ENCODE assay signal across 15 mouse cellular contexts in genomic region chr4:118077293-118077752, GRCm38 (mm10). TPM values are rescaled to one million over a fixed set of nuclear protein-coding genes. Genes with fewer than 3 reads are reported as not detected.
DNase-seq lines count a peak whose midpoint lies in the region; ATAC-seq and TF ChIP-seq lines count a peak whose summit lies in the region.
"Had no signal": no experiment of that assay in that cellular context is flagged by ENCODE, and none has a peak within 500 bp of the region (broad histone marks: within the 10 kb centered on the region; RNA-seq: fewer than 3 reads in every experiment).

No protein-coding gene starts in this region.

- no peak for TF ChIP-seq CTCF in intestine, postnatal 0 days (IDR thresholded peaks at IDR 0.05; ENCODE audit: low read depth)

- 36% methylated on average over 12 of the region's 12 CpGs for WGBS in intestine, embryonic 14.5 days
- WGBS in intestine, postnatal 0 days, result 65% methylated on average over 12 of the region's 12 CpGs
- WGBS in limb, embryonic 13.5 days, result 7% methylated on average over 12 of the region's 12 CpGs
- WGBS in forebrain, embryonic 14.5 days, result 81% methylated on average over 12 of the region's 12 CpGs

- H3K4me2 ChIP-seq in intestine, embryonic 14.5 days (ENCODE audit: low read length), result no peak overlapping the region
- no peak overlapping the region for H3K4me2 ChIP-seq in intestine, postnatal 0 days (replicated peaks; ENCODE audit: low read depth)
- H3K4me2 ChIP-seq in limb, embryonic 13.5 days (replicated peaks), result peak overlapping the region; percentile 19
- no peak overlapping the region for H3K4me2 ChIP-seq in forebrain, embryonic 14.5 days (ENCODE audit: low read length)
- H3K4me2 ChIP-seq: hindbrain, embryonic 14.5 days had no signal

- DNase-seq in intestine, embryonic 14.5 days (ENCODE audit: low spot score), result peak; percentile 62
- DNase-seq in embryo, embryonic 11 days, result peak; percentile 62
- peak; percentile 60 for DNase-seq in kidney, adult 9 months
- no peak for DNase-seq in cerebellum, adult 8-10 months
- no peak for DNase-seq in spleen, postnatal 14 days (ENCODE audit: low spot score in 2 of 2)
- DNase-seq in forebrain, embryonic 14.5 days (ENCODE audit: low spot score), result no peak
- DNase-seq: adrenal gland, postnatal 36 days; cerebellum, adult 11 months; forebrain, postnatal 0 days; layer of hippocampus, postnatal 36 days; thymus, postnatal 4 days had no signal

- no peak overlapping the region for H3K4me3 ChIP-seq in intestine, embryonic 14.5 days (ENCODE audit: low read depth, low read length)
- no peak overlapping the region for H3K4me3 ChIP-seq in intestine, postnatal 0 days (ENCODE audit: low read depth, low read length)
- no peak overlapping the region for H3K4me3 ChIP-seq in limb, embryonic 13.5 days
- H3K4me3 ChIP-seq in forebrain, embryonic 14.5 days (ENCODE audit: low read depth, low read length), result no peak overlapping the region

- ATAC-seq in intestine, embryonic 14.5 days (replicated peaks; ENCODE audit: low FRiP score, low TSS enrichment, low read depth), result 0 out of 2 replicates have a peak, but pooled peaks have one; percentile 38
- no peak for ATAC-seq in intestine, postnatal 0 days
- peak; percentile 84 for ATAC-seq in limb, embryonic 13.5 days (ENCODE audit: low FRiP score, low read depth)
- no peak for ATAC-seq in forebrain, embryonic 14.5 days
- ATAC-seq: forebrain, postnatal 0 days had no signal

- H3K9me3 ChIP-seq in intestine, embryonic 14.5 days (ENCODE audit: control insufficient read depth, low read length), result 0 out of 2 replicates have a peak, but pooled peaks cover 5% of the 10 kb centered on the region
- H3K9me3 ChIP-seq in intestine, postnatal 0 days (ENCODE audit: control insufficient read depth), result no peaks in the 10 kb centered on the region
- H3K9me3 ChIP-seq in limb, embryonic 13.5 days, result peaks cover 4% of the 10 kb centered on the region; the same call in 1 of the 2 replicates
- no peaks in the 10 kb centered on the region for H3K9me3 ChIP-seq in forebrain, embryonic 14.5 days (replicated peaks; ENCODE audit: control insufficient read depth, low read length)

- no peaks in the 10 kb centered on the region for H3K36me3 ChIP-seq in intestine, embryonic 14.5 days (ENCODE audit: control insufficient read depth, insufficient read depth, low read length)
- 0 out of 2 replicates have a peak, but pooled peaks cover 4% of the 10 kb centered on the region for H3K36me3 ChIP-seq in intestine, postnatal 0 days (ENCODE audit: control insufficient read depth, insufficient read depth)
- no peaks in the 10 kb centered on the region; the same call in 1 of the 2 replicates for H3K36me3 ChIP-seq in limb, embryonic 13.5 days
- H3K36me3 ChIP-seq in forebrain, embryonic 14.5 days (ENCODE audit: control insufficient read depth, insufficient read depth, low read length), result no peaks in the 10 kb centered on the region

- H3K27me3 ChIP-seq in intestine, embryonic 14.5 days (replicated peaks; ENCODE audit: control insufficient read depth, insufficient read depth, low read length), result no peaks in the 10 kb centered on the region
- no peaks in the 10 kb centered on the region for H3K27me3 ChIP-seq in intestine, postnatal 0 days (replicated peaks; ENCODE audit: control insufficient read depth, insufficient read depth, low read length)
- 0 out of 2 replicates have a peak, but pooled peaks cover 5% of the 10 kb centered on the region for H3K27me3 ChIP-seq in limb, embryonic 13.5 days
- no peaks in the 10 kb centered on the region for H3K27me3 ChIP-seq in forebrain, embryonic 14.5 days (replicated peaks; ENCODE audit: control insufficient read depth, insufficient read depth, low read length)

- H3K27ac ChIP-seq in intestine, embryonic 14.5 days (ENCODE audit: low read depth), result peak overlapping the region; percentile 47; the same call in 1 of the 2 replicates
- no peak overlapping the region for H3K27ac ChIP-seq in intestine, postnatal 0 days (ENCODE audit: low read depth, low read length)
- peak overlapping the region; percentile 7; the same call in 1 of the 2 replicates for H3K27ac ChIP-seq in limb, embryonic 13.5 days
- no peak overlapping the region for H3K27ac ChIP-seq in forebrain, embryonic 14.5 days (ENCODE audit: low read depth, low read length)
- H3K27ac ChIP-seq: hindbrain, embryonic 14.5 days; macrophage had no signal

- H3K9ac ChIP-seq in intestine, embryonic 14.5 days (ENCODE audit: low read length), result no peak overlapping the region
- H3K9ac ChIP-seq in intestine, postnatal 0 days (ENCODE audit: low read depth, low read length), result no peak overlapping the region
- no peak overlapping the region for H3K9ac ChIP-seq in limb, embryonic 13.5 days
- H3K9ac ChIP-seq in forebrain, embryonic 14.5 days (ENCODE audit: low read length), result no peak overlapping the region
- H3K9ac ChIP-seq: forebrain, postnatal 0 days; hindbrain, embryonic 14.5 days had no signal

- peaks cover 6% of the 10 kb centered on the region; the same call in 1 of the 2 replicates for H3K4me1 ChIP-seq in intestine, embryonic 14.5 days (replicated peaks; ENCODE audit: control insufficient read depth, insufficient read depth, low read length)
- H3K4me1 ChIP-seq in intestine, postnatal 0 days (replicated peaks; ENCODE audit: control insufficient read depth, insufficient read depth, low read length), result no peaks in the 10 kb centered on the region
- peaks cover 47% of the 10 kb centered on the region for H3K4me1 ChIP-seq in limb, embryonic 13.5 days
- H3K4me1 ChIP-seq in forebrain, embryonic 14.5 days (ENCODE audit: control insufficient read depth, insufficient read depth, low read length), result no peaks in the 10 kb centered on the region

RNA-seq across cellular contexts. Expression of gene St3gal3, which starts 57.4 kb away (rescaled TPM):
- 4.5 and 4.7 TPM in 2 replicates for polyA plus RNA-seq in intestine, embryonic 14.5 days (2014; fragmentation: Nextera tagmentation; extraction: Ambion mirVana)
- polyA plus RNA-seq in intestine, postnatal 0 days (2015; fragmentation: Nextera tagmentation; extraction: Ambion mirVana), result 15.6 and 15.7 TPM in 2 replicates
- 9.3 and 9.8 TPM in 2 replicates for polyA plus RNA-seq in limb, embryonic 13.5 days (2015; fragmentation: Nextera tagmentation; extraction: Ambion mirVana)
- 10.0 and 11.3 TPM in 2 replicates for polyA plus RNA-seq in forebrain, embryonic 14.5 days (2014; fragmentation: Nextera tagmentation; extraction: Ambion mirVana)

Comparison
In these comparisons a context has a peak if more than half of its experiments do, and no peak if none do; other contexts are left out.
1. ATAC-seq: peak in intestine, embryonic 14.5 days (single experiment) and limb, embryonic 13.5 days (single experiment); none in intestine, postnatal 0 days (single experiment) and forebrain, embryonic 14.5 days (single experiment).
2. H3K27ac ChIP-seq: peak in intestine, embryonic 14.5 days (single experiment) and limb, embryonic 13.5 days (single experiment); none in intestine, postnatal 0 days (single experiment) and forebrain, embryonic 14.5 days (single experiment).
3. DNase-seq: peak in intestine, embryonic 14.5 days (single experiment), embryo, embryonic 11 days (single experiment) and kidney, adult 9 months (single experiment); none in cerebellum, adult 8-10 months (single experiment), spleen, postnatal 14 days (0 of 2) and forebrain, embryonic 14.5 days (single experiment).